Mouse (Mus musculus): ENCODE results near the gene Ptges. TPM values are rescaled to one million over a fixed set of nuclear protein-coding genes. Genes with fewer than 3 reads are reported as not detected.
"Not testable (repeated sequence)": the region's sequence is repeated elsewhere in the genome, so short reads cannot be mapped to it uniquely, and the experiment has no call there.

Ptges gene
- total RNA-seq, 2 experiments from 2014 or later = 4.9 to 6.9 TPM

GRCm38 (mm10) chr2:30930846-30931245, 1.2 kb upstream of the Ptges start:
- intact Hi-C loops (cut with DNase I) = loop anchor here (5.0 to 10.0 kb wide), 2 partner anchors 104 to 496 kb away; no protein-coding TSS in a partner anchor
- DNase-seq = not testable (repeated sequence)

- intact Hi-C loops (cut with DNase I) = loop anchor here (5.0 kb wide), 1 partner anchor 37 kb away; no protein-coding TSS in a partner anchor
- no peak for DNase-seq
Observed at GRCm38 (mm10) chr2:30928893-30929482, 675 bp downstream of the Ptges start.

- intact Hi-C loops (cut with DNase I) = loop anchor here (5.0 kb wide), 1 partner anchor 36 kb away; no protein-coding TSS in a partner anchor
- peak; percentile 85 for DNase-seq
Observed at GRCm38 (mm10) chr2:30927844-30928628, 1.6 kb downstream of the Ptges start.

- DNase-seq = no peak
- intact Hi-C loops (cut with DNase I) = loop anchor here (5.0 kb wide), 1 partner anchor 35 kb away; no protein-coding TSS in a partner anchor
Observed at GRCm38 (mm10) chr2:30927151-30927781, 2.4 kb downstream of the Ptges start.

- intact Hi-C loops (cut with DNase I) = loop anchor here (5.0 kb wide), 1 partner anchor 34 kb away; no protein-coding TSS in a partner anchor
- no peak for DNase-seq
Observed at GRCm38 (mm10) chr2:30926381-30926780, 3.3 kb downstream of the Ptges start.

- no peak for DNase-seq
- intact Hi-C loops (cut with DNase I) = loop anchor here (5.0 kb wide), 1 partner anchor 33 kb away; no protein-coding TSS in a partner anchor
Observed at GRCm38 (mm10) chr2:30925181-30925580, 4.5 kb downstream of the Ptges start.

GRCm38 (mm10) chr2:30923099-30923498, 6.6 kb downstream of the Ptges start:
- intact Hi-C loops (cut with DNase I) = no loop called here
- DNase-seq = no peak

GRCm38 (mm10) chr2:30920216-30920615, 9.4 kb downstream of the Ptges start:
- DNase-seq = no peak
- intact Hi-C loops (cut with DNase I) = no loop called here

GRCm38 (mm10) chr2:30918780-30919329, 10.8 kb downstream of the Ptges start:
- intact Hi-C loops (cut with DNase I) = no loop called here
- DNase-seq = no peak

GRCm38 (mm10) chr2:30918126-30918525, 11.5 kb downstream of the Ptges start:
- intact Hi-C loops (cut with DNase I) = no loop called here
- DNase-seq = no peak

GRCm38 (mm10) chr2:30917649-30918048, 12.0 kb downstream of the Ptges start:
- intact Hi-C loops (cut with DNase I) = no loop called here
- no peak for DNase-seq

GRCm38 (mm10) chr2:30915933-30916332, 13.7 kb downstream of the Ptges start:
- intact Hi-C loops (cut with DNase I); DNase-seq: not testable (repeated sequence)

- intact Hi-C loops (cut with DNase I) = no loop called here
- no peak for DNase-seq
Observed at GRCm38 (mm10) chr2:30915376-30915775, 14.3 kb downstream of the Ptges start.

GRCm38 (mm10) chr2:30914836-30915235, 14.8 kb downstream of the Ptges start:
- no peak for DNase-seq
- intact Hi-C loops (cut with DNase I) = no loop called here

GRCm38 (mm10) chr2:30913022-30913421, 16.6 kb downstream of the Ptges start:
- intact Hi-C loops (cut with DNase I) = no loop called here
- DNase-seq = no peak

GRCm38 (mm10) chr2:30912291-30912773, 17.3 kb downstream of the Ptges start:
- intact Hi-C loops (cut with DNase I) = no loop called here
- no peak for DNase-seq

GRCm38 (mm10) chr2:30906641-30907040, 23.0 kb downstream of the Ptges start:
- no peak for DNase-seq
- intact Hi-C loops (cut with DNase I) = no loop called here

GRCm38 (mm10) chr2:30905906-30906305, 23.8 kb downstream of the Ptges start:
- intact Hi-C loops (cut with DNase I) = no loop called here
- DNase-seq = no peak

GRCm38 (mm10) chr2:30904991-30905390, 24.7 kb downstream of the Ptges start:
- intact Hi-C loops (cut with DNase I) = no loop called here
- no peak for DNase-seq

- intact Hi-C loops (cut with DNase I) = no loop called here
- DNase-seq = no peak
Observed at GRCm38 (mm10) chr2:30904231-30904630, 25.4 kb downstream of the Ptges start.
